Mouse (Mus musculus) E14TG2a.4 (cell line): ENCODE results near the gene Synpo2.

Source experiments
- H3K27me3 ChIP-seq: 2 replicates; pipeline ENCODE4 v1.6.1; 2014; ENCODE audit warnings: low read length, control low read depth; ENCODE audit not compliant: insufficient read depth
- H3K36me3 ChIP-seq: 2 replicates; pipeline ENCODE4 v1.6.1; 2014; ENCODE audit warnings: low read length, control low read depth; ENCODE audit not compliant: insufficient read depth
- H3K4me1 ChIP-seq: replicated peaks from 2 replicates; pipeline ENCODE4 v1.6.1; 2014; ENCODE audit warnings: low read depth, low read length, control low read depth
- H3K4me3 ChIP-seq: replicated peaks from 2 replicates; pipeline ENCODE4 v1.5.1; 2014; ENCODE audit warnings: mild to moderate bottlenecking, low read length
- H3K9me3 ChIP-seq: 2 replicates; pipeline ENCODE4 v1.6.1; 2014; ENCODE audit warnings: low read length, control low read depth
- CTCF ChIP-seq: conservative IDR thresholded peaks from 2 replicates; pipeline ENCODE4 v1.5.1; 2014; ENCODE audit warnings: low read length
- NANOG ChIP-seq: IDR thresholded peaks from 2 replicates; pipeline ENCODE4 v1.6.1; 2014; ENCODE audit warnings: borderline replicate concordance, low read length, mixed read lengths
- POU5F1 ChIP-seq: IDR thresholded peaks from 2 replicates; pipeline ENCODE4 v1.6.1; 2014; ENCODE audit warnings: low read length, borderline replicate concordance

Synpo2 gene

GRCm38 (mm10) chr3:123227276-123227675, 8.7 kb downstream of the Synpo2 start:
- H3K9me3 ChIP-seq = peaks cover 8% of the 10 kb centered on the region
- no peaks in the 10 kb centered on the region for H3K27me3 ChIP-seq
- H3K36me3 ChIP-seq = no peaks in the 10 kb centered on the region
- H3K4me1 ChIP-seq = no peaks in the 10 kb centered on the region
- no peak overlapping the region for H3K4me3 ChIP-seq
- TF ChIP-seq POU5F1 = no peak
- no peak for TF ChIP-seq NANOG

- Histone ChIP-seq H3K4me3 (no peak overlapping the region), H3K9me3 (no peaks in the 10 kb centered on the region)
These were observed 17.3 kb downstream of the Synpo2 start for GRCm38 (mm10) chr3:123218646-123219045.

GRCm38 (mm10) chr3:123208891-123209290, 27.1 kb downstream of the Synpo2 start:
- Histone ChIP-seq H3K27me3 (no peaks in the 10 kb centered on the region), H3K9me3 (no peaks in the 10 kb centered on the region), H3K4me3 (no peak overlapping the region), H3K36me3 (no peaks in the 10 kb centered on the region), H3K4me1 (no peaks in the 10 kb centered on the region)
- TF ChIP-seq POU5F1 = no peak
- TF ChIP-seq CTCF = no peak
- TF ChIP-seq NANOG = no peak

More at GRCm38 (mm10) chr3:123218646-123219045, 17.3 kb downstream of the Synpo2 start:
- no peak for TF ChIP-seq POU5F1
- TF ChIP-seq NANOG = no peak
- TF ChIP-seq CTCF = no peak
- Histone ChIP-seq H3K27me3 (no peaks in the 10 kb centered on the region), H3K36me3 (no peaks in the 10 kb centered on the region), H3K4me1 (0 out of 2 replicates have a peak, but pooled peaks cover 4% of the 10 kb centered on the region)

- no peaks in the 10 kb centered on the region for H3K27me3 ChIP-seq
- H3K4me3 ChIP-seq = no peak overlapping the region
- no peaks in the 10 kb centered on the region for H3K36me3 ChIP-seq
- no peak for TF ChIP-seq CTCF
- no peak for TF ChIP-seq POU5F1
- TF ChIP-seq NANOG = no peak
- no peaks in the 10 kb centered on the region for H3K9me3 ChIP-seq
- H3K4me1 ChIP-seq = no peaks in the 10 kb centered on the region
These were observed 28.6 kb downstream of the Synpo2 start for GRCm38 (mm10) chr3:123207386-123207785.

- Histone ChIP-seq H3K27me3 (no peaks in the 10 kb centered on the region), H3K36me3 (no peaks in the 10 kb centered on the region), H3K4me3 (no peak overlapping the region), H3K4me1 (no peaks in the 10 kb centered on the region), H3K9me3 (no peaks in the 10 kb centered on the region)
- no peak for TF ChIP-seq CTCF
- no peak for TF ChIP-seq NANOG
- TF ChIP-seq POU5F1 = no peak
These were observed 30.5 kb downstream of the Synpo2 start for GRCm38 (mm10) chr3:123205485-123205884.

GRCm38 (mm10) chr3:123205065-123205464, 30.9 kb downstream of the Synpo2 start:
- Histone ChIP-seq H3K4me3 (no peak overlapping the region), H3K36me3 (no peaks in the 10 kb centered on the region), H3K9me3 (no peaks in the 10 kb centered on the region), H3K27me3 (no peaks in the 10 kb centered on the region), H3K4me1 (no peaks in the 10 kb centered on the region)
- TF ChIP-seq POU5F1 (no peak), CTCF (no peak), NANOG (no peak)

- H3K9me3 ChIP-seq = no peaks in the 10 kb centered on the region
- H3K4me1 ChIP-seq = no peaks in the 10 kb centered on the region
- H3K36me3 ChIP-seq = no peaks in the 10 kb centered on the region
These were observed 31.3 kb downstream of the Synpo2 start for GRCm38 (mm10) chr3:123204658-123205057.

GRCm38 (mm10) chr3:123201798-123202197, 34.2 kb downstream of the Synpo2 start:
- Histone ChIP-seq H3K27me3 (no peaks in the 10 kb centered on the region), H3K4me3 (no peak overlapping the region), H3K9me3 (no peaks in the 10 kb centered on the region), H3K4me1 (no peaks in the 10 kb centered on the region), H3K36me3 (no peaks in the 10 kb centered on the region)
- TF ChIP-seq CTCF (no peak), NANOG (no peak), POU5F1 (no peak)

More at GRCm38 (mm10) chr3:123204658-123205057, 31.3 kb downstream of the Synpo2 start:
- H3K27me3 ChIP-seq = no peaks in the 10 kb centered on the region
- no peak for TF ChIP-seq POU5F1
- TF ChIP-seq CTCF = no peak
- TF ChIP-seq NANOG = no peak
- H3K4me3 ChIP-seq = no peak overlapping the region

- no peaks in the 10 kb centered on the region for H3K9me3 ChIP-seq
- H3K4me3 ChIP-seq = no peak overlapping the region
- H3K36me3 ChIP-seq = no peaks in the 10 kb centered on the region
- TF ChIP-seq NANOG (no peak), CTCF (no peak), POU5F1 (no peak)
- H3K27me3 ChIP-seq = no peaks in the 10 kb centered on the region
- peaks cover 2% of the 10 kb centered on the region; the same call in 1 of the 2 replicates for H3K4me1 ChIP-seq
These were observed 42.2 kb downstream of the Synpo2 start for GRCm38 (mm10) chr3:123193740-123194139.

- no peaks in the 10 kb centered on the region for H3K36me3 ChIP-seq
- H3K4me3 ChIP-seq = no peak overlapping the region
- H3K4me1 ChIP-seq = peaks cover 10% of the 10 kb centered on the region; the same call in 1 of the 2 replicates
- TF ChIP-seq NANOG (no peak), POU5F1 (no peak), CTCF (no peak)
- H3K27me3 ChIP-seq = no peaks in the 10 kb centered on the region; the same call in 1 of the 2 replicates
- H3K9me3 ChIP-seq = no peaks in the 10 kb centered on the region
These were observed 44.3 kb downstream of the Synpo2 start for GRCm38 (mm10) chr3:123191602-123192001.
